Mouse (Mus musculus) hindbrain, postnatal 0 days (tissue): Measurements from ENCODE around the gene Tap2. TPM values are rescaled to one million over a fixed set of nuclear protein-coding genes. Genes with fewer than 3 reads are reported as not detected.

Experiments
- ATAC-seq: fragments of 200-750 bp; cut with Nextera tagmentation; 2 replicates; pipeline ENCODE4 v1.8.0; 2017; ENCODE audit warnings: mild to moderate bottlenecking, moderate TSS enrichment, moderate library complexity
- DNase-seq: peaks from one replicate; pipeline ENCODE4 v3.0.0-alpha.2; 2015; ENCODE audit warnings: low spot score
- H3K27ac ChIP-seq: fragments of 300-500 bp; sonication (generic); 2 replicates; pipeline ENCODE4 v1.5.1; 2014; ENCODE audit warnings: mild to moderate bottlenecking
- H3K27me3 ChIP-seq: fragments of 300-500 bp; sonication (generic); 2 replicates; pipeline ENCODE4 v1.6.1; 2014; ENCODE audit warnings: low read length, mixed read lengths; ENCODE audit not compliant: insufficient read depth
- H3K36me3 ChIP-seq: fragments of 300-500 bp; sonication (generic); 2 replicates; pipeline ENCODE4 v1.6.1; 2014; ENCODE audit warnings: low read length, mixed read lengths; ENCODE audit not compliant: insufficient read depth
- H3K4me1 ChIP-seq: fragments of 300-500 bp; sonication (generic); 2 replicates; pipeline ENCODE4 v1.6.1; 2014; ENCODE audit warnings: antibody characterized with exemption, low read length, mixed read lengths; ENCODE audit not compliant: insufficient read depth
- H3K4me2 ChIP-seq: fragments of 300-500 bp; sonication (generic); 2 replicates; pipeline ENCODE4 v1.6.1; 2014; ENCODE audit warnings: low read depth, mild to moderate bottlenecking, low read length, moderate library complexity, mixed read lengths
- H3K4me3 ChIP-seq: fragments of 300-500 bp; sonication (generic); 2 replicates; pipeline ENCODE4 v1.5.1; 2014; ENCODE audit warnings: low read length
- H3K9ac ChIP-seq: fragments of 300-500 bp; sonication (generic); replicated peaks from 2 replicates; pipeline ENCODE4 v1.6.1; 2014; ENCODE audit warnings: mild to moderate bottlenecking, low read length, moderate library complexity, mixed read lengths
- H3K9me3 ChIP-seq: fragments of 300-500 bp; sonication (generic); 2 replicates; pipeline ENCODE4 v1.6.1; 2016; ENCODE audit warnings: low read length, mixed read lengths
- CTCF ChIP-seq: IDR thresholded peaks from 2 replicates; pipeline ENCODE4 v1.5.1; 2016; ENCODE audit warnings: antibody characterized with exemption, control low read depth, low read depth
- WGBS: fragments of 180-500 bp; shearing (Covaris S2); extraction: QIAGEN DNeasy Blood & Tissue Kit; methylation state at CpG from one replicate; pipeline ENCODE4 v1.1.7; 2014; 5-methylcytosine and 5-hydroxymethylcytosine counted together
- polyA plus RNA-seq: library from polyadenylated mRNA; unstranded; fragments of >200 nt; fragmentation: Nextera tagmentation; extraction: Ambion mirVana; gene quantifications from 2 replicates; pipeline ENCODE4 v1.2.1, GENCODE M21; 2015
- total RNA-seq: library from RNA; depleted of rRNA; stranded (reverse); fragments of >200 nt; gene quantifications from 2 replicates; pipeline ENCODE4 v1.2.3, GENCODE M21; 2014; rRNA removed

The Tap2 gene
- total RNA-seq (0.89 and 1.8 TPM in 2 replicates), polyA plus RNA-seq (3.8 and 6.5 TPM in 2 replicates)

GRCm38 (mm10) chr17:34203444-34203843 lies at the start of gene Tap2:
Gene Tap2 (plus strand): TSS chr17:34203527.
- Histone ChIP-seq H3K9ac (peak within 1 kb of the TSS; percentile 44), H3K9me3 (no peaks in the 10 kb centered on the region), H3K4me1 (peaks cover under 1% of the 10 kb centered on the region; the same call in 1 of the 2 replicates), H3K36me3 (no peaks in the 10 kb centered on the region), H3K27ac (no peak within 1 kb of the TSS), H3K4me2 (peak within 1 kb of the TSS; percentile 62), H3K27me3 (peaks cover 12% of the 10 kb centered on the region; the same call in 1 of the 2 replicates), H3K4me3 (peak within 1 kb of the TSS; percentile 59)
- TF ChIP-seq CTCF: no peak
- no peak for ATAC-seq
- 56% methylated on average over 5 of the region's 5 CpGs for WGBS
- no peak for DNase-seq

- H3K4me1 ChIP-seq: no peaks in the 10 kb centered on the region
- no peaks in the 10 kb centered on the region for H3K27me3 ChIP-seq
- DNase-seq (no peak), ATAC-seq (no peak)
- no peak overlapping the region for H3K27ac ChIP-seq
- H3K4me2 ChIP-seq: no peak overlapping the region
- TF ChIP-seq CTCF: no peak
- H3K36me3 ChIP-seq: no peaks in the 10 kb centered on the region
- no peak overlapping the region for H3K9ac ChIP-seq
- H3K4me3 ChIP-seq: no peak overlapping the region
- no peaks in the 10 kb centered on the region for H3K9me3 ChIP-seq
- 60% methylated on average over 5 of the region's 5 CpGs for WGBS
Observed at GRCm38 (mm10) chr17:34155534-34155933, 47.8 kb upstream of the Tap2 start.

- no peak overlapping the region for H3K9ac ChIP-seq
- peak; percentile 38 for TF ChIP-seq CTCF
- H3K4me2 ChIP-seq: no peak overlapping the region
- no peaks in the 10 kb centered on the region for H3K36me3 ChIP-seq
- ATAC-seq: no peak
- no peak overlapping the region for H3K4me3 ChIP-seq
- 43% methylated on average over 9 of the region's 9 CpGs for WGBS
- H3K27me3 ChIP-seq: no peaks in the 10 kb centered on the region
- no peak overlapping the region for H3K27ac ChIP-seq
- DNase-seq: no peak
- no peaks in the 10 kb centered on the region for H3K4me1 ChIP-seq
- no peaks in the 10 kb centered on the region for H3K9me3 ChIP-seq
Observed at GRCm38 (mm10) chr17:34164202-34164895, 39.0 kb upstream of the Tap2 start.

- no peaks in the 10 kb centered on the region for H3K27me3 ChIP-seq
- H3K36me3 ChIP-seq: no peaks in the 10 kb centered on the region
- no peak for TF ChIP-seq CTCF
- H3K4me2 ChIP-seq: no peak overlapping the region
- no peaks in the 10 kb centered on the region for H3K9me3 ChIP-seq
- H3K4me1 ChIP-seq: no peaks in the 10 kb centered on the region
- H3K9ac ChIP-seq: no peak overlapping the region
- ATAC-seq (no peak), DNase-seq (no peak)
- H3K4me3 ChIP-seq: no peak overlapping the region
- 82% methylated on average over 6 of the region's 6 CpGs for WGBS
- H3K27ac ChIP-seq: no peak overlapping the region
Observed at GRCm38 (mm10) chr17:34165033-34165730, 38.1 kb upstream of the Tap2 start.

- no peak overlapping the region for H3K27ac ChIP-seq
- H3K36me3 ChIP-seq: no peaks in the 10 kb centered on the region
- ATAC-seq: no peak
- H3K9ac ChIP-seq: no peak overlapping the region
- 0% methylated on average over 2 of the region's 2 CpGs for WGBS
- H3K9me3 ChIP-seq: 0 out of 2 replicates have a peak, but pooled peaks cover 3% of the 10 kb centered on the region
- DNase-seq: peak; percentile 74
- no peak overlapping the region for H3K4me2 ChIP-seq
- peak; percentile 75 for TF ChIP-seq CTCF
- H3K4me3 ChIP-seq: no peak overlapping the region
- no peaks in the 10 kb centered on the region for H3K4me1 ChIP-seq
- H3K27me3 ChIP-seq: no peaks in the 10 kb centered on the region
Observed at GRCm38 (mm10) chr17:34169279-34169678, 34.0 kb upstream of the Tap2 start.

GRCm38 (mm10) chr17:34170487-34170876 lies 32.8 kb upstream of the Tap2 start:
- Histone ChIP-seq H3K36me3 (no peaks in the 10 kb centered on the region), H3K4me3 (no peak overlapping the region), H3K4me2 (no peak overlapping the region), H3K9me3 (0 out of 2 replicates have a peak, but pooled peaks cover 3% of the 10 kb centered on the region), H3K9ac (no peak overlapping the region), H3K27me3 (no peaks in the 10 kb centered on the region), H3K4me1 (no peaks in the 10 kb centered on the region), H3K27ac (no peak overlapping the region)
- WGBS: 28% methylated on average over 4 of the region's 4 CpGs
- ATAC-seq (no peak), DNase-seq (no peak)
- TF ChIP-seq CTCF: no peak
